Mouse (Mus musculus) v-Abl transformed pro-B cells (cell line): Measurements from ENCODE around the gene Asb8.

Experiments used
- in situ Hi-C, 2 experiments: fragments of 400-800 bp; cut with MboI; formaldehyde crosslinking; loops; one replicate each; pipeline ENCODE4 v1.15.1; 2025; ENCODE audit not compliant: unreplicated experiment in 2 of 2

The Asb8 gene

GRCm38 (mm10) chr15:98092372-98093120, 72.9 kb downstream of the Asb8 start, which contains the start of gene Pfkm:
Gene Pfkm (plus strand): TSS chr15:98092589.
- in situ Hi-C loops, result loop anchor here in 1 of 2 experiments (10.0 kb wide), 2 partner anchors 392 to 422 kb away; partner anchors contain the start of gene Lalba

GRCm38 (mm10) chr15:98091841-98092240, 73.6 kb downstream of the Asb8 start:
- in situ Hi-C loops, result loop anchor here in 1 of 2 experiments (10.0 kb wide), 2 partner anchors 393 to 423 kb away; partner anchors contain the start of gene Lalba

GRCm38 (mm10) chr15:98089421-98090183, 75.8 kb downstream of the Asb8 start:
- in situ Hi-C loops, result loop anchor here (5.0 to 10.0 kb wide), 4 partner anchors 63 to 425 kb away; partner anchors contain the start of gene Lalba (in 1 of the 2)

GRCm38 (mm10) chr15:98088889-98089288, 76.5 kb downstream of the Asb8 start:
- in situ Hi-C loops, result loop anchor here (5.0 to 10.0 kb wide), 2 partner anchors 63 to 416 kb away; no protein-coding TSS in a partner anchor
